Mouse (Mus musculus): ENCODE measurements around the gene Fscn2. TPM values are rescaled to one million over a fixed set of nuclear protein-coding genes. Genes with fewer than 3 reads are reported as not detected.

The Fscn2 gene
- polyA plus RNA-seq (2016; fragmentation: Nextera tagmentation; extraction: Ambion mirVana) = 0.64 TPM in 2 replicates

GRCm38 (mm10) chr11:120361295-120361694 lies at the start of gene Fscn2:
TSS of gene Fscn2 (plus strand) at chr11:120361534.
- H3K4me2 ChIP-seq = no peak within 1 kb of the TSS; the same call in 1 of the 2 replicates
- no peak within 1 kb of the TSS for H3K27ac ChIP-seq
- no peaks in the 10 kb centered on the region for H3K36me3 ChIP-seq
- no peaks in the 10 kb centered on the region for H3K9me3 ChIP-seq
- no peak within 1 kb of the TSS for H3K4me3 ChIP-seq (replicated peaks)
- H3K9ac ChIP-seq (replicated peaks) = 0 out of 2 replicates have a peak within 1 kb of the TSS, but pooled peaks have one; percentile 9
- ATAC-seq (ENCODE audit: insufficient number of reproducible peaks, insufficient read depth, low FRiP score, low TSS enrichment, low read depth) = no peak
- H3K4me1 ChIP-seq (replicated peaks) = peaks cover 66% of the 10 kb centered on the region
- WGBS = 67% methylated on average over 10 of the region's 10 CpGs
- 0 out of 2 replicates have a peak, but pooled peaks cover 2% of the 10 kb centered on the region for H3K27me3 ChIP-seq

DNA sequence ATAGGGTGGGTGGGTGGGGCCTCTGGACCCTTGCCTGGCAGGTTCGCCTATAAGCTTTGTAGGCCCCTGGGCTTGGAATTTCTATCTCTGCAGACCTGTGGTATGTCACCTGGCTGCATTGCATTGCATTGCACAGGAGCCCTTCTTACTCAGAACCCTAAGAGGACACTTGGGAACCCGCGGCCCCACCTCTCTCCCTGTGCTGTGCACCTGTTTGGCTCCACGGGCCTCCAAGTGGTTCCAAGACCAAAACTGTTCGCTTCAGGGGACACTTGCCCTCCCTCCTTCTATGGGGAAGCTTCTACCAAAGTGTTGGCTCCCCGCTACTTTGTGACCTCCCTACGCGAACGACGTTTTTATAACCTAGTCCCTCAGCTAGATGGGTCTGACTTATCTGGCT lies 49.8 kb upstream of the Fscn2 start:
- peaks cover 58% of the 10 kb centered on the region for H3K4me1 ChIP-seq (replicated peaks)
- peak overlapping the region; percentile 69 for H3K9ac ChIP-seq (replicated peaks)
- no peaks in the 10 kb centered on the region for H3K9me3 ChIP-seq
- peak overlapping the region; percentile 60 for H3K4me2 ChIP-seq
- no peaks in the 10 kb centered on the region for H3K36me3 ChIP-seq
- H3K27ac ChIP-seq = peak overlapping the region; percentile 94
- no peaks in the 10 kb centered on the region for H3K27me3 ChIP-seq
- WGBS = 39% methylated on average over 10 of the region's 10 CpGs
- no peak for ATAC-seq (ENCODE audit: insufficient number of reproducible peaks, insufficient read depth, low FRiP score, low TSS enrichment, low read depth)
- peak overlapping the region; percentile 41 for H3K4me3 ChIP-seq (replicated peaks)

- ATAC-seq (ENCODE audit: insufficient number of reproducible peaks, insufficient read depth, low FRiP score, low TSS enrichment, low read depth) = no peak
- Histone ChIP-seq H3K4me3 (replicated peaks) (no peak overlapping the region), H3K9me3 (no peaks in the 10 kb centered on the region), H3K27me3 (no peaks in the 10 kb centered on the region), H3K9ac (replicated peaks) (no peak overlapping the region), H3K4me2 (peak overlapping the region; percentile 60), H3K4me1 (replicated peaks) (peaks cover 58% of the 10 kb centered on the region), H3K27ac (peak overlapping the region; percentile 94; the same call in 1 of the 2 replicates), H3K36me3 (no peaks in the 10 kb centered on the region)
- 52% methylated on average over 6 of the region's 6 CpGs for WGBS
Observed at GRCm38 (mm10) chr11:120312069-120312468, 49.3 kb upstream of the Fscn2 start.

- Histone ChIP-seq H3K4me3 (replicated peaks) (no peak overlapping the region), H3K27ac (no peak overlapping the region)
- 60% methylated on average over 6 of the region's 6 CpGs for WGBS
Observed at GRCm38 (mm10) chr11:120313906-120314685, 47.2 kb upstream of the Fscn2 start.

GRCm38 (mm10) chr11:120314721-120315415 lies 46.5 kb upstream of the Fscn2 start:
- no peak for ATAC-seq (ENCODE audit: insufficient number of reproducible peaks, insufficient read depth, low FRiP score, low TSS enrichment, low read depth)
- no peak overlapping the region; the same call in 1 of the 2 replicates for H3K9ac ChIP-seq (replicated peaks)

More at GRCm38 (mm10) chr11:120313906-120314685, 47.2 kb upstream of the Fscn2 start:
- ATAC-seq (ENCODE audit: insufficient number of reproducible peaks, insufficient read depth, low FRiP score, low TSS enrichment, low read depth) = no peak
- Histone ChIP-seq H3K4me1 (replicated peaks) (peaks cover 47% of the 10 kb centered on the region), H3K9ac (replicated peaks) (no peak overlapping the region), H3K9me3 (no peaks in the 10 kb centered on the region), H3K27me3 (no peaks in the 10 kb centered on the region), H3K4me2 (no peak overlapping the region), H3K36me3 (no peaks in the 10 kb centered on the region)

GRCm38 (mm10) chr11:120315416-120315761 lies 45.9 kb upstream of the Fscn2 start:
- H3K36me3 ChIP-seq = no peaks in the 10 kb centered on the region
- H3K4me3 ChIP-seq (replicated peaks) = peak overlapping the region; percentile 54
- WGBS = 33% methylated on average over 4 of the region's 4 CpGs
- peak overlapping the region; percentile 99 for H3K27ac ChIP-seq
- no peaks in the 10 kb centered on the region for H3K27me3 ChIP-seq
- no peak for ATAC-seq (ENCODE audit: insufficient number of reproducible peaks, insufficient read depth, low FRiP score, low TSS enrichment, low read depth)
- H3K9ac ChIP-seq (replicated peaks) = peak overlapping the region; percentile 86; the same call in 1 of the 2 replicates
- no peaks in the 10 kb centered on the region for H3K9me3 ChIP-seq
- H3K4me1 ChIP-seq (replicated peaks) = peaks cover 44% of the 10 kb centered on the region
- H3K4me2 ChIP-seq = peak overlapping the region; percentile 91

More at GRCm38 (mm10) chr11:120314721-120315415, 46.5 kb upstream of the Fscn2 start:
- Histone ChIP-seq H3K36me3 (no peaks in the 10 kb centered on the region), H3K4me3 (replicated peaks) (peak overlapping the region; percentile 54; the same call in 1 of the 2 replicates), H3K4me1 (replicated peaks) (peaks cover 47% of the 10 kb centered on the region), H3K27me3 (no peaks in the 10 kb centered on the region), H3K27ac (peak overlapping the region; percentile 99), H3K4me2 (peak overlapping the region; percentile 91), H3K9me3 (no peaks in the 10 kb centered on the region)
- WGBS = 48% methylated on average over 16 of the region's 16 CpGs

DNA sequence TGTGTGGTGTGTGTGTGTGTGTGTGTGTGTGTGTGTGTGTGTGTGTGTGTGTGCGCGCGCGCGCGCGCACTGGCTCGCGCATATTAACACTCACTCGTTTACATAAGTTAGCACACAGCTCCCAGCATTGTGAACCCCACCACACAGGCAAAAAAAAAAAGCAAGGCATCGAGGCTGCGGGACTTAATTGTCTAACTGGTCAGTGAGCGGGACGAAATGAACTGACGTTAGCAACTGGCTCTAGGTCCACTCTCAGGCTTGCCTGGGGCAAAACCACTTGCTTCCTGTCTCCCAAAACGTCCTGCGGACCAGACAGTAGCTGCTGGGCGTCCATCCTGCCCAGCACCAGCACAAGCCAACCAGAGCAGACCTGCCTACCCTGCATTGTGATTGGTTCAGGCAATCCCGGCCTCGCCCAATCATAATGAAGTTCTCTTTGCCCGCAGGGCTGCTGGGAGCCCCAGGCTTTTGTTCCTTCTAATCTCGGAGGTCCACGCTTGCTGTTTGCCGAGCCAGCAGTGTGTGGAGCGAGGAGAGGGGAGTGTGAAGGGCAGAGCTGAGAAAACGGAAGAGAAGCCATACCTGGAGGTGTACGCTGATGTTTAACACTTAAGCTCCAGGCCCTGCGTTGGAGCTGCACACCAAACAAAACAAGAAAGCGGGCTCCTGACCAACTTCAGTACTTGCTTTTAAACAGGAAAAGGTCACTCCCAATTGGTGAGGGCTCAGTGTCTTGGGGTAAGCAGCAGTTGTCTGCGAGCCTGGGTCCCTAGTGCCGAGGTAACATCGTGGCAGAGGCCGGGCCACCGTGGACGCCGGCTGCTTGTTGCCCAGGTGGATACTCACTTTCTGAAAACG lies 45.3 kb upstream of the Fscn2 start:
- no peaks in the 10 kb centered on the region for H3K27me3 ChIP-seq
- peak overlapping the region; percentile 54 for H3K4me3 ChIP-seq (replicated peaks)
- ATAC-seq (ENCODE audit: insufficient number of reproducible peaks, insufficient read depth, low FRiP score, low TSS enrichment, low read depth) = peak; percentile 96
- H3K9me3 ChIP-seq = no peaks in the 10 kb centered on the region
- 12% methylated on average over 37 of the region's 37 CpGs for WGBS
- peak overlapping the region; percentile 86 for H3K9ac ChIP-seq (replicated peaks)
- peaks cover 40% of the 10 kb centered on the region for H3K4me1 ChIP-seq (replicated peaks)
- peak overlapping the region; percentile 99 for H3K27ac ChIP-seq
- no peaks in the 10 kb centered on the region for H3K36me3 ChIP-seq
- H3K4me2 ChIP-seq = peak overlapping the region; percentile 91

DNA sequence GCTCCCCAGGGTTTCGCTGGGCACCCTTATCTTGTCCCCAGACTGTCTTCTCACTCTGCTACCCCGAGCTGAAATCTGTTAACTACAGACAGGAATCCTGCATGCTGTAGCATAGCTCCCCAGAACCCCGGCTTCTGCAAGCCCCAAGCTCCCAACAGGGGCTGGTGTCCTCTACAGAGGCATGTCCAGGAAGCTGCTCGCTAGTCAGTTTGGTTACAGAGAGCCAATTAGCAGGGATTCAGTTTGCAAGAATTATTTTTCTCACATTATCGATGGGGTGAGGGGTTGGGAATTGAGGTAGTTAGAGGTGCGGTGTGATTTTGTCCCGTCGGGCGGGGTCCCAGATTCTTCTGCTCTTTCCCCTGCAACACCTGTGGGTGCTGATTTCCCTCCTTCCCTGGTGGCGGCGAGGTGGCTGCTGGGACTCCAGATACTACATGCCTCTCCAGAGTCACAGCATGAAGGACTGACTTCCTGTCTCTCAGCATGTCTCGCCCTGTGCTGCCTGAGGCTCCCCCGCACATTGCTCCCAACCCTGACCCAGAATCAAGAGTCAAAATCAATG lies 44.6 kb upstream of the Fscn2 start:
- H3K4me2 ChIP-seq = peak overlapping the region; percentile 91
- H3K27ac ChIP-seq = peak overlapping the region; percentile 99
- peak overlapping the region; percentile 54 for H3K4me3 ChIP-seq (replicated peaks)
- peaks cover 33% of the 10 kb centered on the region for H3K4me1 ChIP-seq (replicated peaks)
- WGBS = 22% methylated on average over 13 of the region's 13 CpGs
- H3K36me3 ChIP-seq = no peaks in the 10 kb centered on the region
- ATAC-seq (ENCODE audit: insufficient number of reproducible peaks, insufficient read depth, low FRiP score, low TSS enrichment, low read depth) = no peak
- peak overlapping the region; percentile 86 for H3K9ac ChIP-seq (replicated peaks)
- no peaks in the 10 kb centered on the region for H3K9me3 ChIP-seq
- no peaks in the 10 kb centered on the region for H3K27me3 ChIP-seq

- no peak overlapping the region; the same call in 1 of the 2 replicates for H3K4me3 ChIP-seq (replicated peaks)
- no peak overlapping the region for H3K9ac ChIP-seq (replicated peaks)
- H3K36me3 ChIP-seq = no peaks in the 10 kb centered on the region
- no peak for ATAC-seq (ENCODE audit: insufficient number of reproducible peaks, insufficient read depth, low FRiP score, low TSS enrichment, low read depth)
- H3K27me3 ChIP-seq = no peaks in the 10 kb centered on the region
- H3K4me2 ChIP-seq = peak overlapping the region; percentile 91
- 76% methylated on average over 7 of the region's 7 CpGs for WGBS
- peak overlapping the region; percentile 99 for H3K27ac ChIP-seq
- no peaks in the 10 kb centered on the region for H3K9me3 ChIP-seq
- H3K4me1 ChIP-seq (replicated peaks) = peaks cover 28% of the 10 kb centered on the region
Observed at GRCm38 (mm10) chr11:120317456-120317855, 43.9 kb upstream of the Fscn2 start.

DNA sequence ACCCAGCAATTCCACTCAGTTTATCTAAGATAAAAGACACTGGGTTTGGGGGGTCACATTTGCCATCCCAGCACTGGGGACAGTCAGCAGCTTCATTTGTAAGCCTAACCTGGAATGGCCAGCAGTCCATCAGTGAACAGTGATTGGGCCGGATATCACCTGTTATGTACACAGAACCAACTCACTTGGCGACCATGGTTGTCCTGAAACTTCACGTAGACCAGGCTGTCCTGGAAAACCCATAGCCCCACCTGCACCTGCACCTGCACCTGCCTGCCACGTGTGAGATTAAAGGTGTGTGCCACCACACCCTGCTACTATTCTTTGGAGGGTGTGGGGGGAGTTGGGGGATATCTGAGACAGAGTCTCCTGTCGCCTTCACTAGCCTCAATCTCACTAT lies 42.0 kb upstream of the Fscn2 start:
- H3K36me3 ChIP-seq = no peaks in the 10 kb centered on the region
- no peak overlapping the region for H3K27ac ChIP-seq
- no peak overlapping the region for H3K9ac ChIP-seq (replicated peaks)
- ATAC-seq (ENCODE audit: insufficient number of reproducible peaks, insufficient read depth, low FRiP score, low TSS enrichment, low read depth) = no peak
- H3K4me1 ChIP-seq (replicated peaks) = peaks cover 27% of the 10 kb centered on the region
- no peaks in the 10 kb centered on the region for H3K9me3 ChIP-seq
- no peak overlapping the region for H3K4me3 ChIP-seq (replicated peaks)
- 82% methylated on average over 5 of the region's 5 CpGs for WGBS
- no peak overlapping the region for H3K4me2 ChIP-seq
- no peaks in the 10 kb centered on the region for H3K27me3 ChIP-seq
